Mouse (Mus musculus) left cerebral cortex, postnatal 36 days (tissue): ENCODE measurements at regions not wholly inside any gene's neighbourhood (a gene's known extent, or its start where the extent isn't known, plus 50 kb on each side); places are given as distances from the start of the nearest gene placed in this dataset.
A peak's percentile ranks its signal among the peaks of the same experiment; 100 is the strongest.

ENCODE experiments used
- DNase-seq, 2 experiments: peaks; one replicate each; pipeline ENCODE4 v3.0.0; 2021 to 2022; ENCODE audit warnings: low spot score in 2 of 2, mixed read lengths in 1 of 2
- intact Hi-C: fragments of 180-260 bp; cut with DNase I; formaldehyde crosslinking; loops from one replicate; pipeline ENCODE4 v1.15.1; 2025

- DNase-seq = no peak
- intact Hi-C loops = loop anchor here (5.0 kb wide), 1 partner anchor 44 kb away; no protein-coding TSS in a partner anchor
Measured at GRCm38 (mm10) chr14:24825722-24826386, 338.9 kb downstream of the Rps24 start.

- intact Hi-C loops = loop anchor here (5.0 kb wide), 1 partner anchor 44 kb away; no protein-coding TSS in a partner anchor
- peak in 1 of 2 experiments; percentile 35 for DNase-seq
Measured at GRCm38 (mm10) chr14:24826471-24827337, 339.8 kb downstream of the Rps24 start.

GRCm38 (mm10) chr14:24827381-24828031, 340.6 kb downstream of the Rps24 start:
- intact Hi-C loops = loop anchor here (5.0 kb wide), 1 partner anchor 45 kb away; no protein-coding TSS in a partner anchor
- no peak for DNase-seq

GRCm38 (mm10) chr14:24829001-24829400, 342.1 kb downstream of the Rps24 start:
- DNase-seq = no peak
- intact Hi-C loops = loop anchor here (5.0 kb wide), 1 partner anchor 47 kb away; no protein-coding TSS in a partner anchor

- intact Hi-C loops = no loop called here
- DNase-seq = no peak
Measured at GRCm38 (mm10) chr14:24833211-24833610, 346.3 kb downstream of the Rps24 start.

DNA sequence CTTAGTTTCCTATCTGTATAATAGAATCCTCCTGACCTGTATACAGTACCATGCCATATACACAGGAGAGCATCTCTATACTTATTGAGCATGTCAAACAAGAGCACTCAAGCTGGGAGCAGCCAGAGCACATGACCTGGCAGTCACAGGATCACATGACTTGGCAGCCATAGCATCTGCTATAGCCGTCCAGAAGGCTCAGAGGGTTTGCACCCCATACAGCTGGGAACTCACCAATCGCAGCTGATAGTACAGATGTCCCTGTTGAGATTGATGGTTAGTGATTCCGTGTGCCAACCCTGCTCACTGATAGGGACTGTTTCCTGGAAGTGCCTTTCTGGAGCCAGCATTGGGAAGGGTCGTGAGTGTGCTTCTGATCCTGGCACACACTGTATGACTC, 351.3 kb downstream of the Rps24 start:
- intact Hi-C loops = no loop called here
- no peak for DNase-seq

GRCm38 (mm10) chr14:24839056-24839455, 352.1 kb downstream of the Rps24 start:
- no peak for DNase-seq
- intact Hi-C loops = no loop called here

DNA sequence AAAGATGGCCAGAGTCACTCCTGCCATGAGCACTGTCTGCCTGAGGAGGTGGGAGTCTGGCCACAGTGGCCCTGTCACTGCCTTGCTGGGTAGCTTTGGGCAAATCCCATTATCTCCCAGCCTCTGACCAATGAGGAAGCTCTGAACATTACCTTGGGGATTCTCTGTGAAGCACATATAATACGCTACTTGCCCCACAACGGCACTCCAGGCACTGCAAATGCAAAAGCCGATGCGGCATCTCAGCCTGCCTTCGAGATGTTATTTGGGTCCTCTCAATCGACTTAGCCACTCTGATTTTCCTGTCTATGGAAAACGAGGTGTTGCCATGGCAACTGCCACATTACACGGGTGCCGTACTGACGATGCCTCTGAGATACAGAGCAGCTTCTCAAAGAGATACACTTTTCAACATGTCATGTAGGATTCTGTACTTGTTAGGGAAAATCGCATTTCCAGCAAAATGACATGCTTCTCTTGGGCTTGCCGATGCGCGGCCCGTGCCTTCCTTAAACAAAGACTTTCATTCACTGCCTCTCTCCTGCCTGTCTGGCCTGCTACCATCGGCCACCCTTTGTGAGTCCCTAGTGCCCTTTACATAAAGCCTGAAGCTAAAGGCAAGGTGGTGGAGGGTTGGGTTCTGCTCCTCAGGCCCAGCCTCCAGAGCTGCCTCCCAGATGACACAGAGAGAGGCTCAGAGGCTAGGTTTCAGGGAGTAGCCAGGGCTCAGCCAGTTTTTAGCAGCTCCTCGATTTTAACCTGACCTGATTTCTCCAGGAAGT, 355.0 kb downstream of the Rps24 start:
- DNase-seq = peak; percentile 76 to 81
- intact Hi-C loops = no loop called here

DNA sequence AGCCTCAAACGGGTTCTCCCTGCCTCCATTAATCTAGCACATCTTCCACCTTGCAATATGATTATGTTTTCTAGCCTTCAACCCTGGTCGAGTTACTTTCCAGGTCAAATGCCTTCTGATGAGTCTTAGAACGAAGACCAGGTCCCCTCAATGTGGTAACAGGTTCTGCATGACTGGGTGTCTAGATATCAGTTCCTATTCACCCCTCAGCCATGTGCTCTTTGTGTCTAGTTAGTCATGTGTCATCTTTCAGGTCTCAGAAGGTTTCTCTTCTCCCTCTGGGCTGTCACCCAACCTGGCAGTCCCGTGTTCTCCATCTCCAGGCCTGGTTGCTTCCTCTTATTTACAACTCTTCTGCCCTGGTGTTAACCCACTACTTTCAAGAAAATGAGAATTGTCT, 356.7 kb downstream of the Rps24 start:
- intact Hi-C loops = no loop called here
- DNase-seq = no peak

GRCm38 (mm10) chr14:24850491-24850890, 363.6 kb downstream of the Rps24 start:
- intact Hi-C loops = no loop called here
- DNase-seq = no peak

GRCm38 (mm10) chr14:24854459-24854858, 367.5 kb downstream of the Rps24 start:
- intact Hi-C loops = no loop called here
- no peak for DNase-seq

GRCm38 (mm10) chr14:24862171-24862570, 375.2 kb downstream of the Rps24 start:
- intact Hi-C loops = no loop called here

DNA sequence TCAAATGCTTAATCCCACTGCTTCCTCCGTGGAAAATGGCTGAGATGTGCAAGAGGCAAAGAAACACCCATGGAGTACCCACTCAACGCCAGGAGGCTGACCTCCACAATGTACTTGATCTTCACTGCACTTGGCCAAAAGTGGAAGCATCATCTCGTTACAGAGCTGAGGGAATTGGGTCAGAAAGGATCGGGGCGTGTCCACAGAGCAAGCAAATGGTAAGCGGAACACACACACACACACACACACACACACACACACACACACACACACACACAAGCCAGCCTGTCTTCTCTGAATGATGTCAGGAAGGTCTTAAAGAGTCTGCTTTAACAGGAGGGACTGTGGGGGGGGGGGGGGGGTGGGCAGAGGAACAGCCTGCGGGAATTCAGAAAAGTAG, 375.7 kb downstream of the Rps24 start:
- intact Hi-C loops = no loop called here
- DNase-seq = no peak

More at GRCm38 (mm10) chr14:24862171-24862570, 375.2 kb downstream of the Rps24 start:
- no peak for DNase-seq

DNA sequence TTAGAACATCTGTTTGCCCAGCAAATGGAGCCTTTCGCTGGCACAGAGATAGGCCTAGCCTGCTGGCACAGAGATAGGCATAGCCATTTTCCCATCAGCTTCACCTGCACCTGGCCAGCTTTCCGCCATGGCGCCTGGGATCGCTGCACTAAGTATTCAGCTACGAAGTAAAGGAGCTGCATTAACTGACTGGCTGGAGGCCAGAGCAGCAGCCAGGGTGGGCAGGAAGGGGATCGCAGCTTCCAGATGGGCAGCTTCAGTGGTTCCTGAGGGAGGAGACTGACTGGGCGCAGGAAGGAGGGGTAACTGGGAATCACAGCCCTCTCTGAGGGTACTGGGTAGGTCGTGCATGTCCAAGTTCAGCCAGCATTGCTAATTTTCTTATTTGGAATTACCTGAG, 376.2 kb downstream of the Rps24 start:
- intact Hi-C loops = no loop called here
- no peak for DNase-seq

DNA sequence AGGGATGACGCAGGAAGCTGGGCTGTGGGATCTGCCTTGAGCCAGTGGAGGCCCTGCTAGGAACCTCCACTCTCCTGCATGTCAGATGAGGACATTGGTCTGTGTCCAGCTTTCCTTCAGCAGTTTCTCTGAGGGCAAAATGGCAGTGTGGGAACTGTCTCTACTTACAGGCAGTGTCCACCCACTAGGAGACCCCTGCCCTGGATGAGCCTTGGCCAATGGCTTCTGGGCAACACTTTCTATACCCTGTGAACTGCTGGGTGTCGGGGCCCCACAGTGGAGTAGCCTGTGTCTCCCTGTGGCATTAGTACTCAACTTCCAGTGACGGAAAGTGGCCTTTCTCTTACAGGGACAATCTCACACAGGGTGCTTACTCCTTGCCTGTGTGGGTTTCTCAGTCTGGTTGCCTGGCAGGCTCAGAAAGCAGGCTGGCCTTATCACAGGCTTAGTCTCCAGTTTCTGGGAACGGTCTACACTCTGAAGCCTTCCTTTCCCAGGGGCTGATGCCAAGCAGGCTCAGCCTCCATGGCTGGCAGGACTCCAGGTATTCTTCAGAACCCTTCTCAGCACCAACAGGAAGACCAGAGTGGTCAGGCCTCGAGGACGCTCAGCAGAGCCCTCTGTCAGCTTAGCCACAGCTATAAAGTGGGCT, 378.8 kb downstream of the Rps24 start:
- intact Hi-C loops = no loop called here
- no peak for DNase-seq

GRCm38 (mm10) chr14:24867816-24868215, 380.9 kb downstream of the Rps24 start:
- DNase-seq = peak in 1 of 2 experiments; percentile 3
- intact Hi-C loops = no loop called here

GRCm38 (mm10) chr14:24868756-24869155, 381.8 kb downstream of the Rps24 start:
- intact Hi-C loops = no loop called here

GRCm38 (mm10) chr14:24870246-24870645, 383.3 kb downstream of the Rps24 start:
- peak in 1 of 2 experiments; percentile 1 for DNase-seq
- intact Hi-C loops = no loop called here

More at GRCm38 (mm10) chr14:24868756-24869155, 381.8 kb downstream of the Rps24 start:
- peak in 1 of 2 experiments; percentile 3 for DNase-seq
